Mouse (Mus musculus) embryonic fibroblast, embryonic 13.5 days (primary cell): ENCODE data around the gene Prok1. TPM values are rescaled to one million over a fixed set of nuclear protein-coding genes. Genes with fewer than 3 reads are reported as not detected.

Source experiments
- H3K27ac ChIP-seq: 2 replicates; pipeline ENCODE4 v1.5.1; 2012; ENCODE audit warnings: low read length, control low read depth, inconsistent platforms; ENCODE audit not compliant: insufficient read depth
- H3K4me1 ChIP-seq: 2 replicates; pipeline ENCODE4 v1.6.1; 2011; ENCODE audit warnings: low read length; ENCODE audit not compliant: control insufficient read depth, insufficient read depth
- H3K4me3 ChIP-seq: 2 replicates; pipeline ENCODE4 v1.5.1; 2011; ENCODE audit warnings: mild to moderate bottlenecking, control low read depth, low read length; ENCODE audit not compliant: insufficient read depth
- CTCF ChIP-seq: IDR thresholded peaks from 2 replicates; pipeline ENCODE4 v1.5.1; 2011; ENCODE audit warnings: mild to moderate bottlenecking, control low read depth, low read length, moderate library complexity, borderline replicate concordance; ENCODE audit not compliant: insufficient read depth
- POLR2A ChIP-seq: IDR thresholded peaks from 2 replicates; pipeline ENCODE4 v1.6.1; 2011; ENCODE audit warnings: low read depth, mild to moderate bottlenecking, control low read depth, low read length, moderate library complexity
- polyA plus RNA-seq: library from polyadenylated mRNA; stranded (reverse); fragments of >200 nt; gene quantifications from 2 replicates; pipeline ENCODE4 v1.2.4, GENCODE M21; 2011; ENCODE audit warnings: low read depth; ENCODE audit not compliant: missing spikeins, insufficient read length

The Prok1 gene
- polyA plus RNA-seq, 1 experiment, result not detected

DNA sequence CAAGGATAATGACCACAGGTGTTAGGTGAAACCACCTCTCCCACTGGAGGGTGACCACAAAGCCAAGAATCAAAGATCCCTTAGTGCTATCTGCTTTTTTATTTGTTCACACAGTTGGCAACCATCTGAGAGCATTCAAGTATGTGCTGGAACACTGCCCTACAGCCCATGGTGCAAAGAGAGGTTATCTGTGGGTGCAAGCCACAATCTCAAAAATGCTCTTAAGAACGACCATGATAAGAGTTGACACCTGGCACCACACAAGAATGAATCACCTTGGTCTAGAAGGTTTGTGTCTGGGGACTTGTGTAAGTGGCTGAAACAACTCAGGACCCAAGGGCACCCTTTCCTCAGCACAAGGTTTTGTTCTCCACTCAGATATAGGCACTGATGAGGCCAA, 16.3 kb downstream of the Prok1 start:
- H3K4me3 ChIP-seq, result no peak overlapping the region
- no peak overlapping the region for H3K27ac ChIP-seq
- H3K4me1 ChIP-seq, result no peaks in the 10 kb centered on the region
- TF ChIP-seq POLR2A (no peak), CTCF (no peak)

DNA sequence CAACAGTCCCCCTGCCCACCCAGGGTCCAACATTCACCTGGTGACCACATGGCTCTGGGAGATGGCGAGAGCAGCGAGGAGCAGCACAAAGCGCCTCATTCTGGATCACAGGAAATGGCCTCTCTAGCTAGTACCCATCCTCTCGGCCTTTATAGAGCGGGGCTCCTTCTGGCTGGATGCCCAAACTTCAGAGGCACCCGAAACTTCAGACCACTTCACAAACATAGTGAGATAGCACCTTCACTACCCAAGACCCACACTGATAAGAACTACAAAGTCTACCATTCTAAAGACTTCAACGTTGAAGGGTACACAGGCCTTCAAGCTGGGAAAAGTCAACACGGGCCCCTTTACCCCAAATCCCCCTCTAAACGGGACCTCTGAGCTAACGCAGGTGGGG, 17.9 kb downstream of the Prok1 start, which contains the start of gene Cym:
Gene Cym (minus strand): TSS at position 125 of the 400 bp plus-strand sequence.
- Histone ChIP-seq H3K4me1 (no peaks in the 10 kb centered on the region), H3K27ac (no peak within 1 kb of the TSS), H3K4me3 (no peak within 1 kb of the TSS)
- TF ChIP-seq CTCF, result no peak
- TF ChIP-seq POLR2A, result no peak

DNA sequence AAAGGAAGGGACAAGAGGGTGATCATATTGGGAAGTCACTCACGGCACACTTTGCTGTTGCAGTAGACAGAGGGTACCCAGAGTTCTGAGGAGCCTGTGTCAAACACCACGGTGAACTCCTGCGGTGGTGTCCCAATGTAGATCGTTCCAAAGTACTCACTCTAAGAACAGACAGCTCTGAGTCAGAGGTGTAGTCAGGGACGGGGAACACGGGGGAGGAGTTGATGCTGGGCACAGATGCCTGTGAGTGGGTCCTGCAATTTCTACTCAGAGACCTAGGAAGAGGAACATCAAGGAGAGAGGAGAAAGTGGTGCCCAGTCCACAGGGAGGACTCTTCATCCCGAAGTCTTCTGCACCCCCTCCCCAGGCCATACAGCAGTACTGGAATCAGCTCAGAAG, 20.9 kb downstream of the Prok1 start:
- TF ChIP-seq CTCF (no peak), POLR2A (no peak)
- Histone ChIP-seq H3K27ac (no peak overlapping the region), H3K4me1 (no peaks in the 10 kb centered on the region), H3K4me3 (no peak overlapping the region)

DNA sequence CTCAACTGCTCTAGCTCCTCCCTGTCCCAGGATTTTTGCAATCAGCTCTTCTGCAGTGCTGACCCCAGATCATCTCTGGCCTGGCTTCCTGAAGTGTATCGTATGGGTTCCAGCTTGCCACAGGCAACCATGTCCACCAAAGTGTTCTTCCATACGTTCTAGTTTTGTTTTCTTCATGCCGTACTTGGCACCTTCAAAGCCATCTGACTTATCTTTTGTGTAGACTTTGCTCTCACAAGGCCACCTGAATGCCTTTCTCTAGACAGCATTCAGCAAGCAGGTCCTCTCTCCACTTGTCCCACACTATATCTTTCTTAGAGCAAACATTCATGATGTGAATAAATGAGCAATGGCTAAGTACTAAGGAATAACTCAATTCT, 22.4 kb downstream of the Prok1 start:
- no peaks in the 10 kb centered on the region for H3K4me1 ChIP-seq
- TF ChIP-seq CTCF (no peak), POLR2A (no peak)
- H3K4me3 ChIP-seq, result no peak overlapping the region
- no peak overlapping the region for H3K27ac ChIP-seq

DNA sequence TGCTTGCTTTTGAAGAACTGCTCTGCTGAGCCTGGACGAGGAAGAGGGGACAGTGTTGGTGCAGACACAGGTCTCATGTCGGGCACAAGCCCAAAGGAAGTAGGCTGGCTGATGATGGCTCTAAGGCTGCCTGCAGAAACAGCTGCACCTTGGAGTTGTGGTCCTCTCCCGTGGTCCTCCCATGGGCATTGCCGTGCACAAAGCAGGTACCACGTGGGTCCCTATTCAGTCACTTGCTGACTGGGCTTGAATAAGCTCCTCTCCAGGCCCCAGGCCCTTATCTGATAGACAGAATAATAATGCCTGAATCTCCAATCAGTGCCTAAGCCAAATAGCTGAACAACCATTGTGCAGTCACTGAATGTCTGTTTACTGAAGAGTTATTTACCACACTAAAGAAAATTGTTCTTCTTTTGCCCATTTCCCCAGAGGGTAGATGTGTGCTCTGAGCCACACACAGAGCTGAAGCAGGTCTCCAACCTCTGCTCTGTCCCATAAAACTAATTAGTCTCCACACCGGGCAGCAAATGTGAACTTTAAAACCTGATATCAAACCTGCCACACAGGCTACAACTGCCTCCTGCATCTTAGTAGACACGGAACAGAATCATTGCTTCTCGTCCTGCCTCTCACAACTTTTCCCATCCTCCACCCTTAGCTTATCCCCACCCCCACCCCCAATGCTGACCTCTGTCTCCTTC, 23.0 kb downstream of the Prok1 start:
- Histone ChIP-seq H3K4me3 (no peak overlapping the region), H3K27ac (no peak overlapping the region), H3K4me1 (no peaks in the 10 kb centered on the region)
- TF ChIP-seq POLR2A, result no peak
- TF ChIP-seq CTCF, result no peak

DNA sequence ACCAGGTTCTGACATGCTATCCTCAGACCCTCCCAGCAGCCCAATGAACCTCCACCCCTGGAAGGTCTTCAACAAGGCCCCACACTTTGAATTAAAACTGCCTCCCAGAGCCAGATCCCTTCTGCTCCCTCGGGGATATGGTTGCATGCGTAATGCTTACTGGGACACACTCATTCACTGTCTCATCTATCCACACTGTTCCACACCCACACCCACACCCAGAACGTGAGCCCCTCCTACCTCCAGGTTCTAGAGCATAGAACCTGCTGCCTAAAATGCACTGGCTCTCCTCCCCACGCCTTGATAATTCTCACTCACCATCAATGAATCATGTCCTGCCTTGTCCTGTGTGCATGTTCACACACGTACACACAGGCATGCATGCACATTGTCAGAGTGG, 24.9 kb downstream of the Prok1 start:
- TF ChIP-seq CTCF (no peak), POLR2A (no peak)
- no peak overlapping the region for H3K4me3 ChIP-seq
- H3K4me1 ChIP-seq, result no peaks in the 10 kb centered on the region
- no peak overlapping the region for H3K27ac ChIP-seq

DNA sequence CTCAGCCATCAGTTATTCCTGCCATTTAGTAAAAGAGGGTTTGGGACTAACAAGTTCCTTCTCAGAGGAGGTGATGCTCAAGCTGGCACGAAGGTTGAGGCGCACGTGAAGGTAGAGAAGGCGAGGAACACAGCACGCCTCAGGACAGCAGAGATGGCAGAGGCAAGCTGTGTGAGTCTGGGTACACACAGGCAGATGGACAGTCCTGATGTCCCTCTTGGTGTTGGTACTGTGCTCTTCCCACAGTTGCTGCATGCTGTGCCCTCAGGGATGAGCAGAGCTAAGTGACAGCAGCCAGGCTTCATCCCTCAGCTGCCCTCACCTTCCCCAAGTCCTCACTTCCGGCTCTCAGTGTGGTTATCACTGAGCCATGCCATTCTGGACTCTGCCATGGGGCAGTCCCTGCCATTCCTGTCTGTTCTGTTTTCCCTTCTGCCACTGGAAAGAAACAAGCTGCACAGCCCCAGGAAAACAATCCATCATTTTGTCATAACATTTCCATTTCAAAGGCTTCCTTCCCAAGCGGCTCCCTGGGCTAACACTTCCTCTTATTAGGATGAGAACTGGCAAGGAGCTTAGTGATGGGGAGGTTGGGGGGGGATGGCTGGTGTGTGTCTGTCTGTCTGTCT, 31.8 kb downstream of the Prok1 start:
- Histone ChIP-seq H3K27ac (no peak overlapping the region), H3K4me3 (no peak overlapping the region), H3K4me1 (no peaks in the 10 kb centered on the region)
- TF ChIP-seq CTCF, result no peak
- no peak for TF ChIP-seq POLR2A

DNA sequence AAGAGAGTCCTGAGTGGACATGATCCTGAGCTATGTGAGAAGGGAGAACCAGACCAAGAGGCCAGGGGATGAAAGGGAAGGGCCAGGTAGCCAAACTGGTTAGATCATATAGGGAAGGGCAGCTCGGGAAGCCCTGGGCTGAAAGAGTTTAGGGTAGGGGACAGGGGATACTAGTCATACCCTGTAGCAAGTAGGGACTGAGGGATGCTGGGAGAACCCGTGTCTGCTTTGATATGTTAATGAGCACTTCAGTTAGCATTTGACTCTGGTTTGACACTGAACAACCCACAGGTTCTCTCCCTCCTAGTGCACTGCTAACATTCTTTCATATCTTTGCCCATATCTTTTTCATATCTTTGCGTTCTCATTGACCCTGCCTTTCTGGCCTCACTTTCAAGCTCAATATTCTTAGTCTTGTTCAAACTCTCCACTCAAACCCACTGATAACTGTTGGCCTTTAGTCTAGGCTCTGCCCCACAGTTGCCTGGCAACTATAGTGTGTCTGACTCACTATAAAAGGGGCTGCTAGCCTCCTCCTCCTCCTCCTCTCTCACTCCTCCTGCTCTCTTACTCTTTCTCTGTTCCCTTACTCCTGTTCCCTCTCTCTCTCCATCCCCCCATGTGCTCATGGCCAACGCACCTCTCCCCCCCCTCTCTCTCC, 32.9 kb downstream of the Prok1 start:
- Histone ChIP-seq H3K27ac (no peak overlapping the region), H3K4me1 (no peaks in the 10 kb centered on the region)
- no peak for TF ChIP-seq POLR2A
- no peak for TF ChIP-seq CTCF

DNA sequence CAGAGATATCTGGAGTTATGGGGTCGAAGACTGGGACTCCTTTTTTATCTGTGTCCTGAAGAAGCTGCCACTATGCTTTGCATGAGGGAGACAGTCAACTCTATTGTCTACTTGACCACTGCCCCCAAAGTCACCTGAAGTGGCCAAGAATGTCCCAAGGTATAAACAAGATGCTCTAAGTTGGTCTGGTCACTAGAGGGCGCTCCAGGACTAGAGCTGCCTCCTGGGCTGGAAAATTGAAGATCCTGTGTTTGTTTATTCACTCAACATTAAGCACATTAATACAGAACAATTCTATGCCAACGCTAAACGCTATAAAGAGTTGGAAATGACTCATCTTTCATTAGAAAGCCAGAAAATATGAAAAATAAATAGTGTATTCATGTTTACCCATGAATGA, 33.5 kb downstream of the Prok1 start:
- TF ChIP-seq POLR2A (no peak), CTCF (peak; percentile 58)
- Histone ChIP-seq H3K4me3 (no peak overlapping the region), H3K27ac (no peak overlapping the region), H3K4me1 (no peaks in the 10 kb centered on the region)

More for the DNA sequence above, 32.9 kb downstream of the Prok1 start:
- H3K4me3 ChIP-seq, result no peak overlapping the region

DNA sequence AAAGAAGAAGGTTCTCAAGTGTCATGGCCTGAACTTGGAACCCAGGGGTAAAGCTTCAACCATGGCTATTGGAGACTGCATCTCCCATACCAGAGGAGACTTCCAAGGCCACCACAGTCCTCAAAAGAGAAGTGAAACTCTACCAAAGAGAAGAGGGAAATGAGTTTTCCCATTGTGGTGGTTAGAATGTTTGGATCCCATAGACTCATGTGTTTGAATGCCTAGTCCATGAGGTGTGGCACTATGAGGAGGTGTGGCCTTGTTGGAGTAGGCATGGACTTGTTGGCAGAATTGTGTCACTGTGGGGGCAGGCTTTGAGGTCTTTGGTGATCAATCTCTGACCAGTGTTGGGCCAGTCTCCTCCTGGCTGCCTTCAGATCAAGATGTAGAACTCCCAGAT, 34.3 kb downstream of the Prok1 start:
- H3K4me1 ChIP-seq, result no peaks in the 10 kb centered on the region
- no peak for TF ChIP-seq CTCF
- TF ChIP-seq POLR2A, result no peak
- no peak overlapping the region for H3K27ac ChIP-seq
- no peak overlapping the region for H3K4me3 ChIP-seq

DNA sequence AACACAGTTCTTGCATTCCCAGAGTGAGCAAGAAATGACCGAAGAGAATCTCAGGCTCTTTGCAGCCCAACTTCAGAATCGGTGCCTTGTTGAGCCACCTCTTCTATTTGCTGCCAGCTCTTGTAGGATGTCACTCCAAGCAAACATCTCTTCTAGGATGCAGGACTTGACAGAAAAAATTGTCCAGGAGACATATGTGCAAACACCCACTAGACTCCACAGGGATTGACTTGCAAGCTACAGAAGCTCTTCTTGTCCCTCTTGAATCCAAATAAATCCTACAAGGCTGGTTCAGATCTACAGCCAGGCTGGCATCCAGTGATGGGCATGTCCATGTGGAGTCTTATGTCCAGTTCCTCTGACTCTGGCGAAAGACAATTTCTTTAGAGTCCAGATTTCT, 35.1 kb downstream of the Prok1 start:
- Histone ChIP-seq H3K4me1 (no peaks in the 10 kb centered on the region), H3K27ac (no peak overlapping the region), H3K4me3 (no peak overlapping the region)
- TF ChIP-seq CTCF, result no peak
